Mouse (Mus musculus): Measurements from ENCODE around the gene Olfr1166.
"Not testable (repeated sequence)": the region's sequence is repeated elsewhere in the genome, so short reads cannot be mapped to it uniquely, and the experiment has no call there.

Olfr1166 gene

DNA sequence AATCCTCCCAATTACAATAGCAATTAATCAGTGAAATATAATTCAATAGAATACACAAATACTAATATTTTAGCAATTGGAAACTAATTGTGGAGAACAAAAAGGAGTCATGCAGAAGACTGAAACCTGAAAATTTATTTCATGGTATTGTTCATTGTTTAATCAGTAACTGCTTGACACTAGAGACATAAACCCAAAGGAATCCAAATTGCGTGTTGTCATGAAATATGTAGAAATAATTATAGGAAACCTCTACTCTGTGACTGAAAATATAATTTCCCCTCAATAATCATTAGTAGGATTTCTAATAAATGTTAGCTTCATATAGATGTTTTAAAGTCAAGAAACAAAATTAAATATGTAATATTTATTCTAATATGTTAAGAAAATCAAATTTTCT lies at the start of gene Olfr1166:
Olfr1166 (minus strand) TSS at position 101 of the 400 bp plus-strand sequence.
- no peak for DNase-seq

DNA sequence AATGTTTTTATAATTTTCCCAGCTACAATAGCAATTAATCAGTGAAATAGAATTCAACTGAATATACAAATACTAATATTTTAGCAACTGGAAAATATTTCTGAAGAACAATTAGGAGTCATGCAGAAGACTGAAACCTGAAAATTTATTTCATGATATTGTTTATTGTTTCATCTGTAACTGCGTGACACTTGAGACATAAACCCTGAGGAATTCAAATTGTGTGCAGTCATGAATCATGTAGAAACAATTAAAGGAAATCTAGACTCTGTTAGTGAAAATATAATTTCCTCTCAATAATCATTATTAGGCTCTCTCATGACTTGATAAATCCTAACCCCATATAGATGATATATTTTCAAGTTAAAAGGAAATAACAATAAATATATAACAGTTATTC lies 27.0 kb upstream of the Olfr1166 start, which contains the start of gene Olfr1167:
Olfr1167 (minus strand) TSS at position 101 of the 400 bp plus-strand sequence.
- DNase-seq = not testable (repeated sequence)

DNA sequence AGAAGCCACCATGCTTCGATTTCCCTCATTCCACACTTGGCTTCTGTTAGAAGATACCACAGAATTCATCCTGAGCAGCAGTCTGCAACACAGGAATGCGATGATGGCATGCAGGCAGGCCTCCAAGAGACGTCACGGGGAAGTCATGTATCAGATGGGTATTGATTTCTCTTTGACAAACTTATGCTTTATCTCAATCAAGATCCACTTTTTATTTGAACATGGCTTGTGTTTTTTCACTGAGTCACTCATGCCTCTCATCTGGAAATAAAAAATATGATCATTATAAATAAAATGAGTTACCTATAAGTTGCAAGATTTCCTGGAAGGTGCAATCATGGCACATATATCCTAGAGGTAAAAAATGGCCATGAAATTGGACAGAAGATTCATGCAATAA lies 34.2 kb downstream of the Olfr1166 start, which contains the start of gene Olfr1164:
Olfr1164 (minus strand) TSS at position 101 of the 400 bp plus-strand sequence.
- DNase-seq = no peak
